In genomic region chr4:143211584-143212340, GRCm38 (mm10) we compare ENCODE assay signal across 8 mouse cellular contexts. TPM values are rescaled to one million over a fixed set of nuclear protein-coding genes. Genes with fewer than 3 reads are reported as not detected.
DNase-seq lines count a peak whose midpoint lies in the region; ATAC-seq lines count a peak whose summit lies in the region.

No protein-coding gene starts in this region.

- H3K27me3 ChIP-seq in heart, embryonic 11.5 days (ENCODE audit: control insufficient read depth, insufficient read depth, low read length), result no peaks in the 10 kb centered on the region
- H3K27me3 ChIP-seq in kidney, embryonic 15.5 days, result no peaks in the 10 kb centered on the region
- no peaks in the 10 kb centered on the region for H3K27me3 ChIP-seq in liver, embryonic 12.5 days (replicated peaks)

- peaks cover 4% of the 10 kb centered on the region; the same call in 1 of the 2 replicates for H3K4me1 ChIP-seq in heart, embryonic 11.5 days (ENCODE audit: control insufficient read depth, insufficient read depth, low read length)
- peaks cover 24% of the 10 kb centered on the region for H3K4me1 ChIP-seq in kidney, embryonic 15.5 days
- peaks cover 20% of the 10 kb centered on the region for H3K4me1 ChIP-seq in liver, embryonic 12.5 days

- peak overlapping the region; percentile 77 for H3K4me2 ChIP-seq in heart, embryonic 11.5 days
- H3K4me2 ChIP-seq in kidney, embryonic 15.5 days, result peak overlapping the region; percentile 88
- H3K4me2 ChIP-seq in liver, embryonic 12.5 days, result peak overlapping the region; percentile 78

- peak; percentile 56 for ATAC-seq in heart, embryonic 11.5 days (replicated peaks; ENCODE audit: insufficient number of reproducible peaks, low FRiP score, low TSS enrichment)
- peak; percentile 66 for ATAC-seq in kidney, embryonic 15.5 days (replicated peaks; ENCODE audit: low FRiP score)
- ATAC-seq in liver, embryonic 12.5 days, result peak; percentile 66

- no peaks in the 10 kb centered on the region for H3K36me3 ChIP-seq in heart, embryonic 11.5 days (ENCODE audit: control insufficient read depth, insufficient read depth, low read length)
- H3K36me3 ChIP-seq in kidney, embryonic 15.5 days, result no peaks in the 10 kb centered on the region
- H3K36me3 ChIP-seq in liver, embryonic 12.5 days, result no peaks in the 10 kb centered on the region

- 9% methylated on average over 43 of the region's 43 CpGs for WGBS in heart, embryonic 11.5 days (ENCODE audit: insufficient replicate concordance)
- 7% methylated on average over 43 of the region's 43 CpGs for WGBS in kidney, embryonic 15.5 days
- WGBS in liver, embryonic 12.5 days (ENCODE audit: insufficient replicate concordance), result 5% methylated on average over 43 of the region's 43 CpGs

- H3K27ac ChIP-seq in heart, embryonic 11.5 days (ENCODE audit: low read depth, low read length), result peak overlapping the region; percentile 51; the same call in 1 of the 2 replicates
- H3K27ac ChIP-seq in kidney, embryonic 15.5 days, result peak overlapping the region; percentile 80
- H3K27ac ChIP-seq in liver, embryonic 12.5 days, result peak overlapping the region; percentile 85

- no peaks in the 10 kb centered on the region for H3K9me3 ChIP-seq in heart, embryonic 11.5 days (replicated peaks; ENCODE audit: control insufficient read depth, low read length)
- H3K9me3 ChIP-seq in kidney, embryonic 15.5 days (replicated peaks), result no peaks in the 10 kb centered on the region
- no peaks in the 10 kb centered on the region for H3K9me3 ChIP-seq in liver, embryonic 12.5 days (replicated peaks)

- peak; percentile 32 to 51 for DNase-seq in CD8-positive naive resting alpha-beta T cell, adult 2 months (ENCODE audit: low read depth in 2 of 2, low spot score in 2 of 2)
- peak; percentile 50 for DNase-seq in adrenal gland, adult 2 months
- DNase-seq in embryo, embryonic 9.5 days (ENCODE audit: extremely low spot score), result peak; percentile 42
- DNase-seq in neural tube, embryonic 10.5 days (ENCODE audit: extremely low spot score, low spot score), result peak; percentile 70
- DNase-seq in urinary bladder, postnatal 25 days (ENCODE audit: low spot score), result peak; percentile 34

- peak overlapping the region; percentile 86 for H3K4me3 ChIP-seq in heart, embryonic 11.5 days (ENCODE audit: low read depth, low read length)
- H3K4me3 ChIP-seq in kidney, embryonic 15.5 days (replicated peaks), result peak overlapping the region; percentile 89
- H3K4me3 ChIP-seq in liver, embryonic 12.5 days, result peak overlapping the region; percentile 84

- H3K9ac ChIP-seq in heart, embryonic 11.5 days (ENCODE audit: low read depth, low read length), result peak overlapping the region; percentile 96
- H3K9ac ChIP-seq in kidney, embryonic 15.5 days, result peak overlapping the region; percentile 90
- H3K9ac ChIP-seq in liver, embryonic 12.5 days, result peak overlapping the region; percentile 88

RNA-seq across cellular contexts. Expression of gene Prdm2, which starts 1.0 kb away (rescaled TPM):
- 10 to 100 TPM; 22.3 to 38.7 TPM for total RNA-seq in adrenal gland, adult 2 months (2021)
- 5.6 and 9.4 TPM in 2 replicates for polyA plus RNA-seq in adrenal gland, adult 2 months (2012; rRNA removed)
- polyA plus RNA-seq in heart, embryonic 11.5 days (2014; fragmentation: Nextera tagmentation; extraction: Ambion mirVana), result 8.1 and 11.0 TPM in 2 replicates
- polyA plus RNA-seq in kidney, embryonic 15.5 days (2015; fragmentation: Nextera tagmentation; extraction: Ambion mirVana), result 11.3 TPM in 2 replicates
- polyA plus RNA-seq in liver, embryonic 12.5 days (2016; fragmentation: Nextera tagmentation; extraction: Ambion mirVana), result 5.2 and 6.2 TPM in 2 replicates

Comparison
In these comparisons a context has a peak if more than half of its experiments do, and no peak if none do; other contexts are left out.
1. Peak in every context shown above with its lines: DNase-seq, ATAC-seq, H3K4me3 ChIP-seq and H3K27ac ChIP-seq.